Mouse (Mus musculus) lung, adult 2 months (tissue): ENCODE measurements at regions not wholly inside any gene's neighbourhood (a gene's known extent, or its start where the extent isn't known, plus 50 kb on each side); places are given as distances from the start of the nearest gene placed in this dataset.

Experiments
- CTCF ChIP-seq: fragments of 200-500 bp; IDR thresholded peaks from 2 replicates; pipeline ENCODE4 v1.5.1; 2011; ENCODE audit warnings: mild to moderate bottlenecking, low read length, control low read depth; ENCODE audit not compliant: insufficient read depth
- POLR2A ChIP-seq: fragments of 200-500 bp; IDR thresholded peaks from 2 replicates; pipeline ENCODE4 v1.6.1; 2011; ENCODE audit warnings: low read depth, mild to moderate bottlenecking, control low read depth, low read length, borderline replicate concordance; ENCODE audit errors: extremely low read depth

GRCm38 (mm10) chr14:66452828-66453227 lies 443.8 kb upstream of the Gulo start:
- TF ChIP-seq CTCF (no peak), POLR2A (no peak)
